Mouse (Mus musculus): ENCODE measurements around the gene Rnf115. TPM values are rescaled to one million over a fixed set of nuclear protein-coding genes. Genes with fewer than 3 reads are reported as not detected.

The Rnf115 gene
- total and polyA plus RNA-seq, 3 experiments: 11.4 to 25.4 (median 22.6) TPM

- Histone ChIP-seq H3K27me3 (ENCODE audit: control insufficient read depth, insufficient read depth, low read length) (no peaks in the 10 kb centered on the region), H3K27ac (no peak overlapping the region), H3K9ac (ENCODE audit: low read depth, low read length) (no peak overlapping the region), H3K79me2 (replicated peaks; ENCODE audit: control insufficient read depth, insufficient read depth, low read length) (no peaks in the 10 kb centered on the region), H3K4me1 (ENCODE audit: control insufficient read depth, insufficient read depth, low read length) (peaks cover 3% of the 10 kb centered on the region; the same call in 1 of the 2 replicates), H3K36me3 (ENCODE audit: control insufficient read depth, insufficient read depth, low read length) (no peaks in the 10 kb centered on the region), H3K4me3 (peak overlapping the region; percentile 80; the same call in 1 of the 2 replicates)
- no peak for TF ChIP-seq POLR2A (IDR thresholded peaks at IDR 0.05; ENCODE audit: insufficient read depth, low read depth, low read length)
- no peak for TF ChIP-seq EP300 (IDR thresholded peaks at IDR 0.05; ENCODE audit: insufficient read depth, low read depth, low read length)
- TF ChIP-seq CTCF (IDR thresholded peaks at IDR 0.05): no peak
- 53% methylated on average over 2 of the region's 2 CpGs for WGBS
- intact Hi-C loops (cut with DNase I): loop anchor here (5.0 kb wide), 3 partner anchors 41 to 161 kb away; partner anchors contain the start of gene Itga10
- no peak for DNase-seq
Observed at GRCm38 (mm10) chr3:96708684-96709064, 18.8 kb upstream of the Rnf115 start.

GRCm38 (mm10) chr3:96714286-96714685, 13.2 kb upstream of the Rnf115 start:
- no peak overlapping the region for H3K27ac ChIP-seq
- TF ChIP-seq CTCF (IDR thresholded peaks at IDR 0.05): no peak
- TF ChIP-seq POLR2A (IDR thresholded peaks at IDR 0.05; ENCODE audit: insufficient read depth, low read depth, low read length): no peak
- TF ChIP-seq EP300 (IDR thresholded peaks at IDR 0.05; ENCODE audit: insufficient read depth, low read depth, low read length): no peak
- H3K9ac ChIP-seq (ENCODE audit: low read depth, low read length): no peak overlapping the region
- no peaks in the 10 kb centered on the region for H3K27me3 ChIP-seq (ENCODE audit: control insufficient read depth, insufficient read depth, low read length)
- H3K4me1 ChIP-seq (ENCODE audit: control insufficient read depth, insufficient read depth, low read length): peaks cover 2% of the 10 kb centered on the region
- intact Hi-C loops (cut with DNase I): no loop called here
- no peak overlapping the region for H3K4me3 ChIP-seq
- no peaks in the 10 kb centered on the region for H3K79me2 ChIP-seq (replicated peaks; ENCODE audit: control insufficient read depth, insufficient read depth, low read length)
- peaks cover 3% of the 10 kb centered on the region; the same call in 1 of the 2 replicates for H3K36me3 ChIP-seq (ENCODE audit: control insufficient read depth, insufficient read depth, low read length)
- WGBS: 72% methylated on average over 5 of the region's 5 CpGs
- DNase-seq: no peak

- no peaks in the 10 kb centered on the region for H3K27me3 ChIP-seq (ENCODE audit: control insufficient read depth, insufficient read depth, low read length)
- no peaks in the 10 kb centered on the region for H3K79me2 ChIP-seq (replicated peaks; ENCODE audit: control insufficient read depth, insufficient read depth, low read length)
- peaks cover 2% of the 10 kb centered on the region for H3K4me1 ChIP-seq (ENCODE audit: control insufficient read depth, insufficient read depth, low read length)
- H3K9ac ChIP-seq (ENCODE audit: low read depth, low read length): no peak overlapping the region
- intact Hi-C loops (cut with DNase I): no loop called here
- TF ChIP-seq CTCF (IDR thresholded peaks at IDR 0.05) (no peak), POLR2A (IDR thresholded peaks at IDR 0.05; ENCODE audit: insufficient read depth, low read depth, low read length) (no peak), EP300 (IDR thresholded peaks at IDR 0.05; ENCODE audit: insufficient read depth, low read depth, low read length) (no peak)
- H3K36me3 ChIP-seq (ENCODE audit: control insufficient read depth, insufficient read depth, low read length): peaks cover 3% of the 10 kb centered on the region; the same call in 1 of the 2 replicates
- no peak for DNase-seq
- no peak overlapping the region for H3K4me3 ChIP-seq
- H3K27ac ChIP-seq: peak overlapping the region; percentile 78
- 51% methylated on average over 2 of the region's 2 CpGs for WGBS
Observed at GRCm38 (mm10) chr3:96715854-96716253, 11.6 kb upstream of the Rnf115 start.

- intact Hi-C loops (cut with DNase I): no loop called here
- 52% methylated on average over 14 of the region's 14 CpGs for WGBS
- H3K79me2 ChIP-seq (replicated peaks; ENCODE audit: control insufficient read depth, insufficient read depth, low read length): no peaks in the 10 kb centered on the region
- no peak overlapping the region for H3K4me3 ChIP-seq
- H3K27me3 ChIP-seq (ENCODE audit: control insufficient read depth, insufficient read depth, low read length): no peaks in the 10 kb centered on the region
- no peak overlapping the region for H3K27ac ChIP-seq
- H3K36me3 ChIP-seq (ENCODE audit: control insufficient read depth, insufficient read depth, low read length): peaks cover 3% of the 10 kb centered on the region; the same call in 1 of the 2 replicates
- no peak overlapping the region for H3K9ac ChIP-seq (ENCODE audit: low read depth, low read length)
- TF ChIP-seq POLR2A (IDR thresholded peaks at IDR 0.05; ENCODE audit: insufficient read depth, low read depth, low read length) (no peak), CTCF (IDR thresholded peaks at IDR 0.05) (peak; percentile 55)
- DNase-seq: no peak
- H3K4me1 ChIP-seq (ENCODE audit: control insufficient read depth, insufficient read depth, low read length): peaks cover 2% of the 10 kb centered on the region
Observed at GRCm38 (mm10) chr3:96719173-96719572, 8.3 kb upstream of the Rnf115 start.

GRCm38 (mm10) chr3:96727828-96728633, 567 bp downstream of the Rnf115 start:
- intact Hi-C loops (cut with DNase I): loop anchor here (5.0 kb wide), 2 partner anchors 34 to 84 kb away; no protein-coding TSS in a partner anchor
- Histone ChIP-seq H3K27ac (peak overlapping the region; percentile 90), H3K9ac (ENCODE audit: low read depth, low read length) (peak overlapping the region; percentile 96), H3K4me3 (peak overlapping the region; percentile 98), H3K79me2 (replicated peaks; ENCODE audit: control insufficient read depth, insufficient read depth, low read length) (peaks cover 11% of the 10 kb centered on the region), H3K27me3 (ENCODE audit: control insufficient read depth, insufficient read depth, low read length) (no peaks in the 10 kb centered on the region), H3K4me1 (ENCODE audit: control insufficient read depth, insufficient read depth, low read length) (peaks cover 2% of the 10 kb centered on the region), H3K36me3 (ENCODE audit: control insufficient read depth, insufficient read depth, low read length) (peaks cover 12% of the 10 kb centered on the region)
- WGBS: under 1% methylated on average over 42 of the region's 42 CpGs
- TF ChIP-seq POLR2A (IDR thresholded peaks at IDR 0.05; ENCODE audit: insufficient read depth, low read depth, low read length) (no peak), EP300 (IDR thresholded peaks at IDR 0.05; ENCODE audit: insufficient read depth, low read depth, low read length) (no peak), CTCF (IDR thresholded peaks at IDR 0.05) (no peak)
- DNase-seq: no peak

All from heart, adult 2 months (tissue).